Mouse (Mus musculus): ENCODE data around the gene Ldhd.
"Not testable (repeated sequence)": the region's sequence is repeated elsewhere in the genome, so short reads cannot be mapped to it uniquely, and the experiment has no call there.

The Ldhd gene

DNA sequence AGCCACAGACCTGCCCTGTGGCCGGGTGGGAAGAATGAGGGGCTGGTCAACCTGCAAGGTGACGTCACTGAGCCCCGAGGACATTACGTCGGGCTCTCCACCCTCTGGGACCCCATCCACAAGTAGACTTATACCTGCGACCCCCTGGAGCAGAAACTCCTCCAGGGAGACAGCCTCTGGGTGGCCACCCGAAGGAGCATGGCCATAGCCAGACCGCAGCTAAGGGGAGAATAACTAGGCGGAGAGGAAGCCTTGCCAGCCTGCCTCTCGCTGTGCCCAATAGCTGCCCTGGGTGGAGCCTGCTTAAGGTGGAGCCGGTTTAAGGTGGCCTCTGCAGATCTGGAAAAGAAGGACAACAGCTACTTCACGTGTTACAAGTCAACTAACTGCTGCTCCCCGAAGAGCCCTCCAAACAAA is at the start of gene Ldhd:
Gene Ldhd, minus strand, starts transcription at position 270 of the 417 bp plus-strand sequence.
- peak; percentile 60 for ATAC-seq (ENCODE audit: low TSS enrichment)

- ATAC-seq (ENCODE audit: low TSS enrichment) = peak; percentile 86
Measured at GRCm38 (mm10) chr8:111678848-111679247, 48.7 kb upstream of the Ldhd start.

DNA sequence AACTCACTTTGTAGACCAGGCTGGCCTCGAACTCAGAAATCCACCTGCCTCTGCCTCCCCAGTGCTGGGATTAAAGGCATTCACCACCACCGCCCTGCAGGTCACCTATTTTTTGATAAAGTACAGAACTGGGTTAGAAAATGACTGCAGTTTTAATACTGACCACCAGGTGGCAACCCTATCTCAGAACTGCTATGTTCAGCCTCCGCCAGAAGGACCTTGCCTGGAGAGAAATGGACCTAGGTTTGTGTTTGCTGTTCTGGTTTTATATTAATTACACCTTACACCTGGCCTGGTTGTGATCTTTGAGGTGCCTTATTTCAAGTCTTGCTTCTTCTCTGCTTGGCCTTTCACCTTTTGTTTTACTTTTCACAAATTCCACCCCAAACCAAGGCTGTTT is 47.9 kb upstream of the Ldhd start:
- ATAC-seq (ENCODE audit: low TSS enrichment) = peak; percentile 58; the same call in 1 of the 2 replicates

GRCm38 (mm10) chr8:111676237-111676636 is 46.1 kb upstream of the Ldhd start:
- ATAC-seq (ENCODE audit: low TSS enrichment) = no peak

GRCm38 (mm10) chr8:111666751-111667150 is 36.6 kb upstream of the Ldhd start:
- no peak for ATAC-seq (ENCODE audit: low TSS enrichment)

DNA sequence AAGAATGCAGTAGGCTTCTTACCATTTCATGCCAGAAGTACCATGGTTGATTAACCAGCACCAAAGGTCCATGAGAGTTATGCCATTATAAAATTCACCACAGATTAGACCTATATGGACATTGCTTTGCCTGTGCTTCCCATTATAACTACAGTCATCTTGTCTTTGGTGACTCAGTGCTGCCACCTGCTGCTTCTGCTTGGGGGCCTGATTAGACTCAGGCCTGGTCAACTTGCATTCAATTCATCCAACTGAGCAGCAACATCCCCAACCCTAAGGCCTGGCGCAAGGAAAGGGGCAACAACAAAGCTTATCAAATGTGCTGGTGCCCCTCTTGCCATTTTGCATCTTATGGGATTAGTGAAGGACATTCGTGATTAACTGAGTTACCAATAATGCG is 32.3 kb upstream of the Ldhd start:
- peak; percentile 73 for ATAC-seq (ENCODE audit: low TSS enrichment)

- ATAC-seq (ENCODE audit: low TSS enrichment) = peak; percentile 81
Measured at GRCm38 (mm10) chr8:111658819-111659423, 28.7 kb upstream of the Ldhd start.

DNA sequence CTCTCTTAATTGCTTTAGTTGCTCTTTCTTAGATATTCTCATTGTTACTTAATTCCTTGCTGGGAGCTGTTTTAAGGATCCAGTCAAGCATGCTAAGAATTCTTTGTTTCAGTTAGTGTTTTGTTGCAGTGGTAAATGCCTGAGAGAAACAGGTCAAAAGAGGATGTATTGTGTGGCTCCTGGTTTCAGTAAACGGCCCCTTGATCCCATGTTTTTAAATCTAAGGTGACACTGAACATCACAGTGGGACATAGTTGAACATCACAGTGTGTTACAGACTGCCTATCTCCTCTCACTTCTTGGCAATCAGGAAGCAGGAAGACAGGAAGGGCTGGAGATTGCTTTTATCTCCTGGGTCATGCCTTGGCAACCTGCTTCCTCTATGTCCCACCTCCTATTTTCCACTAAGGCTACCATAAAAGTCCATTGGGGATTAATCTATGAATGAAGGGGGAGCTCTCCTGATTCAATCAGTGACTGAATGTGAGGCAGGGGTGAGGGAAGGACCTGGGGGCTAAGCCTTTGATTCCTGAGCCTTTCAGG is 27.2 kb upstream of the Ldhd start:
- no peak for ATAC-seq (ENCODE audit: low TSS enrichment)

DNA sequence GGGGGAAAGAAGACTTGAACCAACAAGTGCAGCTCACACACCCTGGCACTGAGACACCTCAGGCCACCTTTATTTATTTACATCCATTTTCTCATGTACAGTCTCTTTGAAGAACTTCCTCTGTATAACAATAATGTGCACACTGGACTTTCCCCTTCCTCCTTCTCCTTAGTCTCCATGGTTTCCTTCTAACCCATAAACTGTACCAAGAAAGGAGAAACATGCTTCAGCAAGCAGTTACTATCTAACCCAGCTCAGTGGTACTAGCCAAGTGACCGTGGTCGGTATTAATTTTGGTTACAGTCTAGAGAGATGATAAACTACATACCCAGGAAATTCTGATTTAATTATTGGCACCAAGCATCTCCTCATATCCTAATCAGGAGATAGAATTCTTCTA is 23.4 kb upstream of the Ldhd start:
- no peak for ATAC-seq (ENCODE audit: low TSS enrichment)

DNA sequence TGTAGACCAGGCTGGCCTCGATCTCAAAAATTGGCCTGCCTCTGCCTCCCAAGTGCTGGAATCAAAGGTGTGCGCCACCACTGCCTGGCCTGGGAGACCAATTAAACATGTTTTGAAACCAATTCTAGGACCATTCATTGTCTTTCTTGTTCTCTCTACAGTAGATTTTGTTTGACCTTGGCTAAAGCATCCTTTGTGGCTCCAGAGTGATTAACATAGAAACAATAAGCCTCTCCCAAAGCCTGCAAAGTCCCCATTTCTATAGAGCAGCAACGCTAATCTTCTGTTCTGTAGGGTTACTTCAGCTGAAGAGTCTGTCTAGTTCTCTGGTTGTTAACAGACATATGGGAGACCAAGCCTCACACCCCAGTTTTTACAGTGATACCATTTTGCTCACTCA is 20.5 kb upstream of the Ldhd start:
- no peak for ATAC-seq (ENCODE audit: low TSS enrichment)

- no peak for ATAC-seq (ENCODE audit: low TSS enrichment)
Measured at GRCm38 (mm10) chr8:111648834-111649233, 18.7 kb upstream of the Ldhd start.

DNA sequence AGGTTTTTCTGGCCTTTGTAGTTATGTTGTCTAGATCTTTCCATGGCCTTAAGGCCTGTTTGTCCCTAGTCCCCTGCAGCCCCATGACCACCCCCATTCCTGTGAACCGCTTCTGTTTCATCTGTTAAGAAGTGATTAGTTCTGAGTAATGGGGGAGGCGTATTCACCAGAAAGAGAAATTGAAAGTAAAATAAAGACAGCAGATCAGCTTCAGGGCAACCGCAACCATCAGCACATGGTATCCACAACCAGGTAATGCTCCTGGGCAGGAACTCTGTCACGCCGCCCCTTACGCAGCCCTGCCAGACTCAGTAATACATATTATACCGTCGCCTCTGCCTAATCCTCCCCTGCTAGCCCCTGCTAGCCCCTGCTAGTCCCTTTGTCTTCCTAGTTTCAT is 15.5 kb upstream of the Ldhd start:
- ATAC-seq (ENCODE audit: low TSS enrichment) = no peak

- not testable (repeated sequence) for ATAC-seq (ENCODE audit: low TSS enrichment)
Measured at GRCm38 (mm10) chr8:111644286-111645051, 14.3 kb upstream of the Ldhd start.

- ATAC-seq (ENCODE audit: low TSS enrichment) = peak; percentile 91
Measured at GRCm38 (mm10) chr8:111643264-111644141, 13.3 kb upstream of the Ldhd start, which contains the start of gene Zfp1. Zfp1 (plus strand) TSS chr8:111643401.

GRCm38 (mm10) chr8:111642939-111643263 is 12.7 kb upstream of the Ldhd start:
- ATAC-seq (ENCODE audit: low TSS enrichment) = peak; percentile 32

DNA sequence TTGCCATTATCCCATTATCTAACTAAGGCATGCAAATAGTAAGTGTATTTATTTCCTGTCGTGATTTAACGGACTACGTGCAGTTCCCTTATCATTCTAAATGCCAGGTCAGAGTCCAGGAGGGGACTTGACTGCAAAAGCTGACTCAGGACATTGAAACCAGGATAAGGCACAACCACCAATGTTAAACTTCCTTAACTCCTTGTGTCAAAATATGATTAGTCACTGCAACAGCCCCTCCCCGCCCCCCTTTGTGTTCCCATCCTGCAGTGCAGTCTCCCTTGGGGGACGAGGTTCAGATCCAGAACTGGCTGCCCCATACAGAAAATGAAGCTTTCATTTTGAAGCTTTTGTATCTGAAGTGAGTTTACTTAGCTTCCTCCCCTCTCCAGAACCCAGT is 12.3 kb upstream of the Ldhd start:
- ATAC-seq (ENCODE audit: low TSS enrichment) = no peak

DNA sequence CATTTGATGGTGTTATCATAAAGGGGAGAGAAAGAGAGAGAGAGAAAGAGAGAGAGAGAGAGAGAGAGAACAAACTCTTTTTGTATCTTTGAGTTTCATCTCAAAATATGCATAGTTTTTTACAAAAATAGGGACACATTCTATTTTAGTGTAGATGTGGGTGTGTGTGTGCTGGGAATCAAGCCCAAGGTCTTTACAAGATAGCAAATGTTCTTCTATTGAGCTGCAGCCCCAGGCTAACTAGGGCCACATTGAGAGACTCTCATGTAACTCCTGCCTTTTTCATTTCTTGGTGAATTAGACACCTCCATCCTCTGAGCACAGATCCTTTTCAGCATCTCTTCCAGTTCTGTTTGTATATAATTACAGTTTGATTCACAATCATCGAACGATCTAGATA is 10.9 kb upstream of the Ldhd start:
- ATAC-seq (ENCODE audit: low TSS enrichment) = peak; percentile 32

DNA sequence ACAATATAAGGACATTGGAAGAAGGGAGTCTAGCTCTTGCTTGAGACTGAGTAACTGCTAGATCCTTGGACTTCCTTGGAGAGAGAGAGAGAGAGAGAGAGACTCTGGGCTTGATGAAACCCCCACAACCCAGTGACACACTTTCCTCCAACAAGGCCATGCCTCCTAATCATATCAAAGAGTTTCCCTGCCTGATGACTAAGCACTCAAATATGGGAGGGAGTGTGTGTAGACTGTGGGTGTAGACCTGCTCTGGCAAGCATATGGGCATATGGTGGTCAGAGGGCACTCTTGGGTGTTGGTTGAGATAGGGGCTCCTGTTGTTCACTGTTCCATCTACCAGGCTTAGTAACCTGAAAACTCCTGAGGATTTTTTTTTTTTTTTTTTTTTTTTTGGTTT is 7.9 kb upstream of the Ldhd start:
- no peak for ATAC-seq (ENCODE audit: low TSS enrichment)

DNA sequence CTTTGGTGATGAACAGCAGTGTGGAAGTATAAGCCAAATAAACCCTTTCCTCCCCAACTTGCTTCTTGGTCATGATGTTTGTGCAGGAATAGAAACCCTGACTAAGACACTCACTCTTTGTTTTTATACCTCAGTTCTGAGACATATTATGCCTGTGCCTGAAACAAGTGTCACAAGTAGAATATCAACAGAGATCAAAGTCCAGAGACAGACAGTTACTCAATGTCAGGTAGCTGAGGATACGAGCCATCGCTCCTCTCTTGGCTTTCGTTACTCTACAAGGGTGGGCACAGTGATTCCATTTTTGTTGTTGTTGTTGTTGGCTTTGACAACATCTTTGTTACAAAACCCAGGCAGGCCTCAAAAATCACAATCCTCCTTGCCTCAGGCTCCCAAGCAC is 2.8 kb upstream of the Ldhd start:
- ATAC-seq (ENCODE audit: low TSS enrichment) = no peak

GRCm38 (mm10) chr8:111631589-111631988 is 1.4 kb upstream of the Ldhd start:
- ATAC-seq (ENCODE audit: low TSS enrichment) = peak; percentile 64

- no peak for ATAC-seq (ENCODE audit: low TSS enrichment)
Measured at GRCm38 (mm10) chr8:111628894-111629501, 1.2 kb downstream of the Ldhd start.

DNA sequence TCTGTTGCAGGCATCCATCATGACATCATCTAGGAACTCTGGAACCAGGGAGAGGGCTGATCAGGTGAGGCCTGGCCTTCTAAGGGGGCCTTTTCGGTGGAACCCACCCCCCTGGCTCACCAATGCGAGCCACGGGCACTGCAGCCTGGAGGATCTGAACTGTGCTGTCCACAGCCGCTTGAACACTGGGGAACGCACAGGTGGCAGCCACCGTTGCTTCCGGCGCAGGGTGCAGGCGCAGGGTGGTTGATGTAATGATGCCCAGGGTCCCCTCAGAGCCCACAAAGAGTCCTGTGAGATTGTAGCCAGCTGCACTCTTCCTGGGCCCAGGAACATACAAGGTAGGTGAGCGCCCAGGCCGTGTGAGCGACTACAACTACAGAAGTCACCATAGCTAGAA is 1.8 kb downstream of the Ldhd start:
- no peak for ATAC-seq (ENCODE audit: low TSS enrichment)
